Mouse (Mus musculus): ENCODE results near the gene Ppm1a. TPM values are rescaled to one million over a fixed set of nuclear protein-coding genes. Genes with fewer than 3 reads are reported as not detected.

The Ppm1a gene
- total and polyA plus RNA-seq, 3 experiments: 15.7 to 154 (median 75.8) TPM

- Histone ChIP-seq H3K27me3 (ENCODE audit: insufficient read depth, low read length) (no peaks in the 10 kb centered on the region), H3K36me3 (replicated peaks) (peaks cover 51% of the 10 kb centered on the region), H3K9me3 (replicated peaks) (no peaks in the 10 kb centered on the region), H3K4me1 (ENCODE audit: insufficient read depth, low read depth, low read length) (peaks cover 26% of the 10 kb centered on the region), H3K4me3 (ENCODE audit: low read depth, low read length) (no peak overlapping the region)
- no peak for ATAC-seq (ENCODE audit: extremely low read depth, insufficient number of reproducible peaks, low FRiP score, poor library complexity, severe bottlenecking)
- no peak for DNase-seq (ENCODE audit: low spot score)
- TF ChIP-seq CTCF (IDR thresholded peaks at IDR 0.05; ENCODE audit: low read depth, low read length) (no peak), GATA2 (IDR thresholded peaks at IDR 0.05; ENCODE audit: borderline replicate concordance, low read depth, low read length) (no peak), POLR2AphosphoS5 (IDR thresholded peaks at IDR 0.05; ENCODE audit: insufficient replicate concordance, low read depth, low read length) (no peak), TAL1 (conservative IDR thresholded peaks at IDR 0.05; ENCODE audit: low read depth, low read length) (no peak)
These were observed 29.3 kb downstream of the Ppm1a start for GRCm38 (mm10) chr12:72786551-72786950.

DNA sequence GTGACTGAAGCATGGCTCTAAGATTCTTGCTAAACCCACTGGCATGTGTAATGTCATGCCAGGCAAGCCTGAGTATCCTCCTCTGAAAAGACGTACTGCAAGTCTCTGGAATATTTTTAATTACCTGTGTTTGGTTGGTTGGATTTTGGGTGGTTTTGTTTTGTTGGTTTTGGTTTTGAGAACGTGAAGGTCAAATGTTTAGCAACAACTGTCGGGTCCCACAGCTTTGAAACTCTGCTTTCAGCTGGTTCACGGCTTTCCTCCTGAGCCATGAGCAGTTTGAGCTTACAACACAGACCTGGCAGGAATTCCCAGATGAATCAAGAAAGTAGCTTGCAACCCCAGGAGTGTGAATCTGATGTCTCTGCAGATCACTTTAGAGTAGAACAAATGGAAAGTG is 29.7 kb downstream of the Ppm1a start:
- no peak for TF ChIP-seq TAL1 (conservative IDR thresholded peaks at IDR 0.05; ENCODE audit: low read depth, low read length)
- TF ChIP-seq GATA1 (IDR thresholded peaks at IDR 0.05; ENCODE audit: borderline replicate concordance, low read length): no peak
- no peak for TF ChIP-seq POLR2AphosphoS5 (IDR thresholded peaks at IDR 0.05; ENCODE audit: insufficient replicate concordance, low read depth, low read length)
- TF ChIP-seq CTCF (IDR thresholded peaks at IDR 0.05; ENCODE audit: low read depth, low read length): no peak
- TF ChIP-seq GATA2 (IDR thresholded peaks at IDR 0.05; ENCODE audit: borderline replicate concordance, low read depth, low read length): no peak
- no peak for ATAC-seq (ENCODE audit: extremely low read depth, insufficient number of reproducible peaks, low FRiP score, poor library complexity, severe bottlenecking)
- H3K4me3 ChIP-seq (ENCODE audit: low read depth, low read length): no peak overlapping the region
- H3K9me3 ChIP-seq (replicated peaks): no peaks in the 10 kb centered on the region
- H3K27me3 ChIP-seq (ENCODE audit: insufficient read depth, low read length): no peaks in the 10 kb centered on the region
- no peak for DNase-seq (ENCODE audit: low spot score)
- H3K4me1 ChIP-seq (ENCODE audit: insufficient read depth, low read depth, low read length): peaks cover 29% of the 10 kb centered on the region
- H3K36me3 ChIP-seq (replicated peaks): peaks cover 54% of the 10 kb centered on the region

DNA sequence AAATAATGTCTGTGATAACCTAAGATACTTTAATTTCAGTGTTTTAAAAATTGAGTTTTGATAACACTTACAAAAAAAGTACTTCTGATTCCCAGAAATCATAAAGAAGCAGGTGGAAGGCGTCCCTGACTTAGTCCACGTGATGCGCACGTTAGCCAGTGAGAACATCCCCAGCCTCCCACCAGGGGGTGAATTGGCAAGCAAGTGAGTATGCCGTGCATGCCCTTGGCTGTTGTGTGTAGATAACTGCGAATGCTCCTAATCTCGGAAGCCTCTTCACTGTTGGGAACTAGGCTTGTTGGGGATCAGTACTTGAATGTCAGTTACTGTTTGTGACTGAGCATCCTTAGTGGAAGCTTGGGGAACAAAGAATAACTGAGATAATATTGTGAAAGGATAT is 33.3 kb downstream of the Ppm1a start:
- H3K9me3 ChIP-seq (replicated peaks): no peaks in the 10 kb centered on the region
- TF ChIP-seq GATA1 (IDR thresholded peaks at IDR 0.05; ENCODE audit: borderline replicate concordance, low read length): no peak
- no peak for TF ChIP-seq POLR2AphosphoS5 (IDR thresholded peaks at IDR 0.05; ENCODE audit: insufficient replicate concordance, low read depth, low read length)
- no peak for TF ChIP-seq CTCF (IDR thresholded peaks at IDR 0.05; ENCODE audit: low read depth, low read length)
- no peak for TF ChIP-seq GATA2 (IDR thresholded peaks at IDR 0.05; ENCODE audit: borderline replicate concordance, low read depth, low read length)
- TF ChIP-seq TAL1 (conservative IDR thresholded peaks at IDR 0.05; ENCODE audit: low read depth, low read length): peak; percentile 82
- peaks cover 20% of the 10 kb centered on the region for H3K4me1 ChIP-seq (ENCODE audit: insufficient read depth, low read depth, low read length)
- peak overlapping the region; percentile 36; the same call in 1 of the 2 replicates for H3K4me3 ChIP-seq (ENCODE audit: low read depth, low read length)
- no peaks in the 10 kb centered on the region for H3K27me3 ChIP-seq (ENCODE audit: insufficient read depth, low read length)
- peak; percentile 96 for ATAC-seq (ENCODE audit: extremely low read depth, insufficient number of reproducible peaks, low FRiP score, poor library complexity, severe bottlenecking)
- peaks cover 63% of the 10 kb centered on the region for H3K36me3 ChIP-seq (replicated peaks)
- DNase-seq (ENCODE audit: low spot score): peak; percentile 62

DNA sequence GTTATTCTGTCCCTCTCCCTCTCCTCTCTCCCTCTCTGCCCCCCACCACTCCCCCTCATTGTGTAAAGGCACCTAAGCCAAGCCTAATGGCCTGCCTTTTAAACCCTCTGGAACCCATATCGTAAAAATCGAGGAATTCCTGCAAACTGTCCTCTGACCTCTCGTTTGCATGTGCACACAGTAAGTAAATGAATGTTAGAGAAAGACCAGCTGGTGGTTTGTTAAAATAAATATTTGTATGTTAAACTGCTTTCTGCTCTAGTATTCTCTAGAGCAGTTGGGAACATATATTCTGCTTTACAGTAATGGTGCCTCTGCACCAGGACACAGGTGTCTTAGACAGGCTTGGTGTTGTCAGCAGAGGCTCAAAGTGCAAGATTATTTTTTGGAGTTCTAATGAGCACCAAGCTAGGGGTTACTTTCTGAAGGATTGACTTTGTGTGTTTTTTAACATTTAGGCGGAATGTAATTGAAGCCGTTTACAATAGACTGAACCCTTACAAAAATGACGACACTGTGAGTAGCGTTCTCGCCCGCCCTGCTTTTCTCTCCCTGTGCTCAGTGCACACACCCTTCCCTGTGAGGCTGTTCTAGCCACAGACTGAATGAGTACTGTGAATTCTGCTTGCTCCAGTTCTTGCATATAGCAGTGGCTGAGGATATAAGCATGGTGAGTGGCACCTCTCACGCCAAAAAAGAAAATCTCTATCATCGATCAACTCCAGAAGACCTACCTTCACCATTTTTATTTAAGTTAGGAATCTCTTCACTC is 35.3 kb downstream of the Ppm1a start:
- Histone ChIP-seq H3K4me3 (ENCODE audit: low read depth, low read length) (no peak overlapping the region), H3K27me3 (ENCODE audit: insufficient read depth, low read length) (no peaks in the 10 kb centered on the region), H3K36me3 (replicated peaks) (peaks cover 60% of the 10 kb centered on the region), H3K4me1 (ENCODE audit: insufficient read depth, low read depth, low read length) (peaks cover 17% of the 10 kb centered on the region), H3K9me3 (replicated peaks) (no peaks in the 10 kb centered on the region)
- TF ChIP-seq POLR2AphosphoS5 (IDR thresholded peaks at IDR 0.05; ENCODE audit: insufficient replicate concordance, low read depth, low read length) (no peak), GATA1 (IDR thresholded peaks at IDR 0.05; ENCODE audit: borderline replicate concordance, low read length) (no peak), TAL1 (conservative IDR thresholded peaks at IDR 0.05; ENCODE audit: low read depth, low read length) (no peak), GATA2 (IDR thresholded peaks at IDR 0.05; ENCODE audit: borderline replicate concordance, low read depth, low read length) (no peak), CTCF (IDR thresholded peaks at IDR 0.05; ENCODE audit: low read depth, low read length) (no peak)
- ATAC-seq (ENCODE audit: extremely low read depth, insufficient number of reproducible peaks, low FRiP score, poor library complexity, severe bottlenecking) (no peak), DNase-seq (ENCODE audit: low spot score) (no peak)

DNA sequence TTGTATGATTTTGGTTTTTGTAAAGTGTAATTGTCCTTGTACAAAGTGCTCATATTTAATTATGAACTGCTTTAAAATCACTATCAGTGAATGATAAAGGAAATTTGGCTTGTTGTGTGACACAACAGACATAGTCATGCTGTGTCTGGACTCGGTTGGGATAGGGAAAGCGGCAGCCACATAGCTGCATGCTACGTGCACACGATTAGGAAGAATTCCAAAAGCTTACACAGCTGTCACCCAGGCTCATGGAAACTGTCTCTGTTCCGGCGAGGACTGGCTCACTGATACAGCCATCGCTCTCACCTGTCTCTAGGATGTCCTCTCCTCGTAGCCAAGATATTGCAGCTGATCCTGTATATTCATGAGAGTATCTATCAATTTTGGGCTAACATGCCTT is 36.7 kb downstream of the Ppm1a start:
- Histone ChIP-seq H3K27me3 (ENCODE audit: insufficient read depth, low read length) (no peaks in the 10 kb centered on the region), H3K4me1 (ENCODE audit: insufficient read depth, low read depth, low read length) (peaks cover 14% of the 10 kb centered on the region), H3K9me3 (replicated peaks) (no peaks in the 10 kb centered on the region), H3K36me3 (replicated peaks) (peaks cover 56% of the 10 kb centered on the region), H3K4me3 (ENCODE audit: low read depth, low read length) (no peak overlapping the region)
- DNase-seq (ENCODE audit: low spot score) (no peak), ATAC-seq (ENCODE audit: extremely low read depth, insufficient number of reproducible peaks, low FRiP score, poor library complexity, severe bottlenecking) (no peak)
- TF ChIP-seq GATA2 (IDR thresholded peaks at IDR 0.05; ENCODE audit: borderline replicate concordance, low read depth, low read length) (no peak), POLR2AphosphoS5 (IDR thresholded peaks at IDR 0.05; ENCODE audit: insufficient replicate concordance, low read depth, low read length) (no peak), GATA1 (IDR thresholded peaks at IDR 0.05; ENCODE audit: borderline replicate concordance, low read length) (no peak), TAL1 (conservative IDR thresholded peaks at IDR 0.05; ENCODE audit: low read depth, low read length) (no peak), CTCF (IDR thresholded peaks at IDR 0.05; ENCODE audit: low read depth, low read length) (no peak)

GRCm38 (mm10) chr12:72809798-72810197 is 52.5 kb downstream of the Ppm1a start:
- Histone ChIP-seq H3K9me3 (replicated peaks) (no peaks in the 10 kb centered on the region), H3K27me3 (ENCODE audit: insufficient read depth, low read length) (peaks cover 13% of the 10 kb centered on the region), H3K4me3 (ENCODE audit: low read depth, low read length) (no peak overlapping the region), H3K36me3 (replicated peaks) (no peaks in the 10 kb centered on the region), H3K4me1 (ENCODE audit: insufficient read depth, low read depth, low read length) (no peaks in the 10 kb centered on the region; the same call in 1 of the 2 replicates)
- ATAC-seq (ENCODE audit: extremely low read depth, insufficient number of reproducible peaks, low FRiP score, poor library complexity, severe bottlenecking): peak; percentile 45; the same call in 1 of the 2 replicates
- no peak for DNase-seq (ENCODE audit: low spot score)
- TF ChIP-seq GATA1 (IDR thresholded peaks at IDR 0.05; ENCODE audit: borderline replicate concordance, low read length) (no peak), POLR2AphosphoS5 (IDR thresholded peaks at IDR 0.05; ENCODE audit: insufficient replicate concordance, low read depth, low read length) (no peak), GATA2 (IDR thresholded peaks at IDR 0.05; ENCODE audit: borderline replicate concordance, low read depth, low read length) (no peak), CTCF (IDR thresholded peaks at IDR 0.05; ENCODE audit: low read depth, low read length) (no peak), TAL1 (conservative IDR thresholded peaks at IDR 0.05; ENCODE audit: low read depth, low read length) (no peak)

All from G1E (cell line).